Mouse (Mus musculus) limb, embryonic 10.5 days (tissue): ENCODE data around the gene Zcchc7. TPM values are rescaled to one million over a fixed set of nuclear protein-coding genes. Genes with fewer than 3 reads are reported as not detected.
A peak's percentile ranks its signal among the peaks of the same experiment; 100 is the strongest.

Experiments used
- DNase-seq: peaks from one replicate; pipeline ENCODE4 v3.0.0-alpha.2; 2017; ENCODE audit warnings: low spot score
- H3K27ac ChIP-seq: fragments of 300-500 bp; sonication (generic); 2 replicates; pipeline ENCODE4 v1.5.1; 2016; ENCODE audit warnings: mild to moderate bottlenecking
- H3K27me3 ChIP-seq: fragments of 300-500 bp; sonication (generic); 2 replicates; pipeline ENCODE4 v1.6.1; 2016; ENCODE audit warnings: low read depth, mild to moderate bottlenecking; ENCODE audit not compliant: poor library complexity, severe bottlenecking
- H3K36me3 ChIP-seq: fragments of 300-500 bp; sonication (generic); 2 replicates; pipeline ENCODE4 v1.6.1; 2016; ENCODE audit warnings: mild to moderate bottlenecking, moderate library complexity
- H3K4me1 ChIP-seq: fragments of 300-500 bp; sonication (generic); 2 replicates; pipeline ENCODE4 v1.6.1; 2016
- H3K4me3 ChIP-seq: fragments of 300-500 bp; sonication (generic); 2 replicates; pipeline ENCODE4 v1.5.1; 2016; ENCODE audit warnings: mild to moderate bottlenecking, moderate library complexity
- H3K9me3 ChIP-seq: fragments of 300-500 bp; sonication (generic); replicated peaks from 2 replicates; pipeline ENCODE4 v1.6.1; 2016; ENCODE audit warnings: mild to moderate bottlenecking
- WGBS: fragments of 180-500 bp; shearing (Covaris S2); methylation state at CpG from one replicate; pipeline ENCODE4 v1.1.7; 2016; 5-methylcytosine and 5-hydroxymethylcytosine counted together
- microRNA-seq: library from miRNA; unstranded; fragments of <30 nt; microRNA quantifications from one replicate; pipeline ENCODE4, GENCODE M21; 2017
- polyA plus RNA-seq: library from polyadenylated mRNA; unstranded; fragments of >200 nt; fragmentation: Nextera tagmentation; extraction: Ambion mirVana; gene quantifications from 2 replicates; pipeline ENCODE4 v1.2.1, GENCODE M21; 2016

The Zcchc7 gene
- polyA plus RNA-seq, 1 experiment from 2014 or later = 20.5 TPM

GRCm38 (mm10) chr4:44981280-44981973 is 225.8 kb downstream of the Zcchc7 start, which contains the start of gene Grhpr:
TSS of gene Grhpr (plus strand) at chr4:44981395.
- peak within 1 kb of the TSS; percentile 94 for H3K27ac ChIP-seq
- H3K9me3 ChIP-seq = no peaks in the 10 kb centered on the region
- peak; percentile 96 for DNase-seq
- peaks cover 38% of the 10 kb centered on the region for H3K4me1 ChIP-seq
- 1% methylated on average over 40 of the region's 40 CpGs for WGBS
- peak within 1 kb of the TSS; percentile 88 for H3K4me3 ChIP-seq
- H3K36me3 ChIP-seq = peaks cover 31% of the 10 kb centered on the region
- no peaks in the 10 kb centered on the region for H3K27me3 ChIP-seq

Small RNA genes lying within 50 kb of the gene (microRNA-seq; reads per million reads assigned to microRNA genes)
- gene Gm22639 = not detected

Other genes starting within 250 kb of the Zcchc7 start
- 0.05 and 0.35 TPM in 2 replicates for gene Pax5, start 45.4 kb upstream of the Zcchc7 start, polyA plus RNA-seq
- gene Grhpr, start 225.5 kb downstream of the Zcchc7 start, polyA plus RNA-seq = 80.9 and 91.8 TPM in 2 replicates